Mouse (Mus musculus) heart, postnatal 0 days (tissue): ENCODE results near the gene Pls3.

ENCODE experiments used
- CTCF ChIP-seq: IDR thresholded peaks from 2 replicates; pipeline ENCODE4 v1.5.1; 2016; ENCODE audit warnings: antibody characterized with exemption, control low read depth, low read depth
- EP300 ChIP-seq: IDR thresholded peaks from 2 replicates; pipeline ENCODE4 v1.6.1; 2016; ENCODE audit warnings: antibody characterized with exemption, low read depth

GRCm38 (mm10) chrX:75842120-75842519, 32.9 kb downstream of the Pls3 start:
- TF ChIP-seq CTCF = no peak
- TF ChIP-seq EP300 = no peak
